Mouse (Mus musculus): ENCODE results near the gene Rhox4g.
"Not testable (repeated sequence)": the region's sequence is repeated elsewhere in the genome, so short reads cannot be mapped to it uniquely, and the experiment has no call there.

- not testable (repeated sequence) for TF ChIP-seq MYOG (IDR thresholded peaks at IDR 0.05; ENCODE audit: control insufficient read depth in 1 of 3, insufficient read depth in 1 of 3, insufficient read length in 2 of 3, low read depth in 2 of 3); POLR2A (IDR thresholded peaks at IDR 0.05; ENCODE audit: insufficient read length, low read depth); USF1 (IDR thresholded peaks at IDR 0.05; ENCODE audit: low read depth); E2F4 (IDR thresholded peaks at IDR 0.05; ENCODE audit: insufficient read depth); MYOD1 (IDR thresholded peaks at IDR 0.05; ENCODE audit: control insufficient read depth in 1 of 3, insufficient read length in 2 of 3, low read depth in 2 of 3); CEBPB (IDR thresholded peaks at IDR 0.05; ENCODE audit: insufficient read depth, poor library complexity, severe bottlenecking); TCF3 (IDR thresholded peaks at IDR 0.05; ENCODE audit: insufficient read length, low read depth); MAX (IDR thresholded peaks at IDR 0.05; ENCODE audit: low read depth); REST (IDR thresholded peaks at IDR 0.05; ENCODE audit: insufficient read depth, insufficient read length); POLR2AphosphoS2 (IDR thresholded peaks at IDR 0.05; ENCODE audit: insufficient read length, low read depth)
Measured at GRCm38 (mm10) chrX:37643370-37643769, 7.8 kb downstream of the Rhox4g start, which contains the start of gene Rhox2g.
